Mouse (Mus musculus) megakaryocyte progenitor cell, adult 5-6 weeks (primary cell): ENCODE measurements around the gene Glrx. TPM values are rescaled to one million over a fixed set of nuclear protein-coding genes. Genes with fewer than 3 reads are reported as not detected.
A peak's percentile ranks its signal among the peaks of the same experiment; 100 is the strongest.
"Not testable (repeated sequence)": the region's sequence is repeated elsewhere in the genome, so short reads cannot be mapped to it uniquely, and the experiment has no call there.

Experiments
- ATAC-seq: replicated peaks from 2 replicates; pipeline ENCODE4 v1.8.0; 2016; ENCODE audit warnings: mild to moderate bottlenecking, moderate TSS enrichment, inconsistent platforms; ENCODE audit not compliant: poor library complexity
- total RNA-seq, 2 experiments: library from RNA; stranded (forward) in 1 of 2; stranded (reverse) in 1 of 2; fragments of 157-497, 149-512 nt in 1 of 2; fragments of 200-1000 nt in 1 of 2; gene quantifications; 2 replicates each; pipeline versions ENCODE4 v1.2.3 to v1.2.4; 2015 to 2017

Glrx gene
- total RNA-seq, 2 experiments from 2014 or later: 123 to 225 TPM

DNA sequence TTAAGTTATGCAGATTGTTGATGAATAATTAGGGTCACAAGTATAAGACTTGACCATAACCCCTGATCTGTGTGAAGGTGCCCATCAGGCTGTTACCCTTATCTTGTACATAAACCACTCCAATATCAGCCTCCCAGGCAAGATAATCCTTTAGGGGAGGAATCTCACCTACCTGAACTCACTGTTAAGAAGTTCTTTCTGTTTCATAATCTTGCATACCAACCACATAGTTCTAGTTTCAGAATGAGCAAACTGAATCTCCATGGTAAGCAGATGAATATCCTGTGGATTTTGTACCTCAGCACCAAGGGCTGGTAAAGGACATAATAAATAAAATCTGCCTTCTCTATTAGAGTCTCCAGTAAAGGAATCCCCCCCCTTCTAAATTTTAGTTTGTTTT lies 7.0 kb upstream of the Glrx start:
- ATAC-seq: peak; percentile 61

DNA sequence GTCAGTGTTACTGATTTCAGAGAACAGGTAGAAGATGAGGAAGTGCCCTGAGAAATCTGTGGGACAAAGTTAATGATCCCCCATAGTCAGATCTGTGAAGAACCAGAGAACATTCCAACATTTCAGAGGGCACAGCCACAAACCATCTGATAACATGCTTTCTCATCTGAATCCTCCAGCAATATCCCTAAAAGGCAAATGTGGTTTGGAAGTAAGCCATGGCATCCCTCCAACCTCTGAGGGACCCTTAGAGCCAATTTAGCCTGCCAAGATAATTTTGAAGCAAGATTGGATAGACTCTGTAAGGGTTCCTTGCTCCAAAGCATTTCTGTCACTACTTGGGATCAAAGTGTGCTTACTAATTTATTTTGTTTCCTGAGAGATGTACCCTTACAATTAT lies 6.2 kb upstream of the Glrx start:
- no peak for ATAC-seq

DNA sequence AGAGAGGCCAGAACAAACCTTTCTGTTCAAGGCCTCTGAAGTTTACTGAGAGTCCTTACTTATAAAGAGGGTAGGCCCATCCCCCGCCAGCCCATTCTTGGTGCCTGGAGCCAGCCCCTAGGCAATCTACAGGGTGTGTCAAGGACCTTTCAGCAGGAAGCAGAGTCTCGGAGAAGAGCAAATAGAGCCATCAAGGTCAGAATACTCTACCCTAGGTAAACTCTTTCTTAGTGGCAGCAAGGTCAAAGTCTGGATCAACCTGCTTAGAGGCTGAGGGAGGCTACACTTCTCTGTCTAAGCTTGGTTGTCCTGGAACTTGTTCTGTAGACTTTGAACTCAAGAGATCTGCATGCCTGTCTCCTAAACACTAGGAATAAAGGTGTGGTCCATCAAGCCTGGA lies 4.2 kb upstream of the Glrx start:
- no peak for ATAC-seq

DNA sequence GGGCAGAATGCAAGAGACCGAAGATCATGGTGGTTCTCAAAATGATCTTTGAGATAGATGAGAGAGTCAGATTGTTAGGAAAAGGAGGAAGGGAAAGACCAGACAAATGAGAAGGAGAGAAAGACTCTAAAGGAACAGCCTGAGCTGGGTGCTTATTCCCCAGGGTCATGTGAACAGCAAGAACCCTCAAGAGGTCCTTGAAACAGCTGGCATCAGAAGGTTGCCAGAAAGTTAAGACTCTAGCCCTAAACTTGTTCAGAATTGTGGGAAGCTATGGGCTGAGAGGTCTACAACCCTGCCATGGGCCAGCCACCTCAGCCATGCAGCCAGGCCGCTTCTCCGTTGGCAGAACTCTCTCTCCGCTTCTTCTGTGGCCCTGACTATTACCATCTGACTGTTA lies 1.2 kb upstream of the Glrx start:
- ATAC-seq: no peak

DNA sequence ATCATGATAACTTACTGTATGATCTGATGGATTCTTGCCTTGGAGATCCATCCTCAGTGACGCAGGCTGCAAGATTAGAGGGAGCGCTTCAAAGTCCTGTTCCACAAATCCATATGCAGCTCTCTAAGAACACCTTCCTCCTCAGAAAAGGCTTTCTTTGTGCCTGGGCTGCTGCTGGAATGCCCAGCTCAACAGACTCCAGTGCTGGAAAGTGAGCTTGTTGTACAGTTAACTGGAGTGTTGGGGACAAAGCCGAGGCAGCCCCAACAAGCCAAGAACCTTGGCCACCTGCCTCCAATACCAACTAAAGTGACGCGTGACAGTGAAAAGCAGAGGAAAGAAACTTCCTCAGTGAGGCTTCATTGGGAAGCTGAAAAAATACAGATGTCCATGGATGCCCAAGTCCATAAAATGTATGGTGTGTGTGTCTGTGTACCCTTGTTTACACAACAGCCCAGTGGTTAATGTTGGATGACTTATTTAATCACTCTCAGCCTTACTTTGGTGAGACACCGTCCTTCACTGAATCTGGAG lies 1.2 kb downstream of the Glrx start:
- no peak for ATAC-seq

DNA sequence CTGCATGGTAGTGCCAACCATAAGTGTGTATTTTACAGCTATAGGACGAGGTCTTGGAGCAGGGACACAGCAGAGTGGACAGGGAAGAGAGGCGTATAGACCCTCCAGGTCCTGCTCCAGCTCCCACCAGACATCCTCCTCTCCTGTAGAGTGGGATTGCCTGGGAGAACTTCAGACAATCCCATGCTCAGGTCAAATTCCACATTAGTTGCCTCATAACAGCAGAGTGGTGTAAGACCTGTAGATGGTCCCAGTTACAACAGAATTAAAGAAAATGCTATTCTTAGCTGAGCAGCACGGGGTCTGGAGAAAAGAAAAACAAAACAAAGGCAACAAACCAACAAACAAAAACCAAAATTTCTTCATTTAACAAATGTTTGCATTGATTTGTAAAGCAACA lies 2.3 kb downstream of the Glrx start:
- ATAC-seq: no peak

DNA sequence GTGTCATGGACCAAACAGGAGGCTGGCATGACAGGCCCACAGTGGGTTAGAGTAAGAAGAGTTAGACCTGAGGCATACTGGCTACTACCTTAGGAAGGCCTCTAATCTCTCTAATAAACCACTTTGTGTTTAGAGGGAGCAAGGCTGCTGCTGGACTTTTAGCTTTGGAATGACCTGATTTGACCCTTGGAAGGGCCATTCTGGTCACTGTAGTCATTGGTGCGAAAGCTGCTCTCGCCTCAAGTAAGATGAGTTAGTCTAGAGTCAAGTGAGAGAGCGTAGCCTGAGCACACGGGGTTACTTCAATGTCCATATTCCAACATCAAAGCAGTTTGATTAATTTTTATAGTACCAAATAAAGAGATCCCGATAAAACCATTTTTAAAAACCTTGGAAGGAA lies 3.7 kb downstream of the Glrx start:
- no peak for ATAC-seq

DNA sequence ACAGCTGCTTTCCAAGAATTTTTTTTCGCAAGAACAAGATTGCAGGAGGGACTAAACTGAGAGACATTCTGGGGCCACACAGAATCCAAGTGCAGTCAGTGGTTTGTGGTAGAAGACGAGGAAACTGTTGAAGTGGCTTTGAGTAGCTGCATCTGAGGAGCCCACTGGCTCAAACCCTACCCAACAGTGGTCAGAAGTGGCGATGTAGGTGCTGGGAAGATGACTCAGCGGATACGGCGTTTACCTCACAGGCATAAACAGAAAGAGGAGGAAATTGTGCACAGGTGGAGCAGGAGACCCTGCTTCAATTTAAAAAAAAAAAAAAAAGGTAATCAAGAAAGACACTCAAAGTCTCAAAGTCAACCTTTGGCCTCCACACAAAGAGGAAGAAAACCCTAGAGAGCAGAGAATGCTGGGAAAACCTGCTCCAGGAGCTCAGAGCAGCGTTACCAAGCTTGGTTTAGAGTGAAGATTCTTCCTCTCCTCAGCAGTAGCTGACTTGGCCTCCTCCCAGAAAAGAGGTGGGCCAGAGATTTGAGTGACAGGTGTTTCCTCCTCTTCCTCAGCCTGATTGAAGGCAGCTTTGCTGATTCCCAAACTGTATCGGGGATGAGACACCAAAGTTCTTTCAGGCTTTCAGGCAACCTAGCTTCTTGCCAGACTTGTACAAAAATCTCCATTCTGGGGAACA lies 4.5 kb downstream of the Glrx start:
- peak; percentile 9; the same call in 1 of the 2 replicates for ATAC-seq

DNA sequence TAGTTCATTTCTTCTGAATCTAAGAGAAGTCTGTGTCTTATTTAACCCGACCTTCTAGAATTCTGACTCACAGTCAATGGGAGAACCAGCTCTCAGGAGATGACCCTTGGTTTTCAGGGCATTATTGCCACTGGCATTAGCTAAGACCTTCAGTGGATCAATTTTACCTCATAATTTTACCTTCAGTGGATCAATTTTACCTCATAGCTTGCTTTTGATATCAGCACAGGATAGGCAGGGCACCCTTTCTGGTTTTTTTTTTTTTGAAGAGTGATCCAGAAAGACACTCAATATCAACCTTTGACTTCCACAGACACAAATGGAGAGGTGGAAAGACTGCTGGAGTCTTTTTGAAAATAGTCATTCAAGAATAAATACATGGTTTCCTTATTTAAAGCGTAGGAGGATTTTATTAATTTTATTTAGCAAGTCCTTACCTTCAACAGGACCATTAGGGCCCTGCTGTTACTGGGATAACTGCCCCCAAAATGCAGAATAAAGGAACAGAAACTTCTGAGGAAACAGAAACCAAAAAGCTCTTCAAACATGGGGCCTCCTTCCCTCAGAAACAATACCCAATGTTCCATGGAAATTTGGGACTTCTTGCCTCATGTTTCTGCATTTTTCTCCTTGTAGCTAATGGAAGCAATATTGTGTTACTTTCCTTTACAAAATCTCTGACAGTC lies 5.3 kb downstream of the Glrx start:
- no peak; the same call in 1 of the 2 replicates for ATAC-seq

DNA sequence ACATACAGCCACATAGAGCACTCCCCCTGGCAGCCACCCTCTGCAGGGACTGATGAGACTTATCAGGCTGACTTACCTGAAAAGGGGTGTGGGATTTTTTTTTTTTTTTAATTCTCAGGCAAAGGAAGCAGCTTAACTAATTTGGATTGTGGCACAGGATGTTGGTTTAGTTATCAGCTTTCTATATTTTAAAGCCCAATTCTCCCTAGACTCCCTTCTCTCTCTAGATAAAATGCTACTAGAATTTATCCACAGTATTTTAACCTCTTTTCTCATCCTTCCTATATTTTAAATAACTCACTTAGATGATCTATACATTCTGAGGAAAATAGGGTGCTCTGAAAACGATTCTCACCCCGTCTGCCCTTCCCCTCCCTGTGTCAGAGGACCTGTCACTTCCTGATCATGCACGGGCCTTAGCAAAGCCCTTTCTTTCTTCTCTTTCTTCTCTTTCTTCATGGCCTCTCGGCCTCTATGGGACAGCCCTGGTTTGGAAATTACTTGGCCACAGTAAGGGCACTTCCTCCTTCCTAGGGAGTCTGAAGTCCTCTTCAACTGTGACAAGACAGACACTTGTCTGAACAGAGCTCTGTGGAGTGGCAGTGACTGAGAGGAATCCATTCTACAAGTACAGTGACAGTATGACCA lies 6.0 kb downstream of the Glrx start:
- ATAC-seq: peak; percentile 59

DNA sequence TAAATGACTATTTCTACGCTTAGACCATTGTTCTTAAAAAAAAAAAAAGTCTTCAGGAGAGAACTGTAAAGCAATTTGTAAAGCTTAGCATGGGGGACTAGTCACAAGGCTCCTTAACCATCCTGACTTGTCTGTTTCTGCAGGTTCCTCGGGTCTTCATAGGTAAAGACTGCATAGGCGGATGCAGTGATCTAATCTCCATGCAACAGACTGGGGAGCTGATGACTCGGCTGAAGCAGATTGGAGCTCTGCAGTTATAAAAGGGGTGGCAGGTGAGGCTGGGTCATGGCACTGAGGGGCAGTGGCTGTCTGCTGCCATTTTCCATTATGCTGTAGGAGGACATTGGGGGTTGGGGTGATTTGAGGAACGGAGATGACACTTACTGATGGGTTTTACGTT lies 7.4 kb downstream of the Glrx start:
- ATAC-seq: no peak

DNA sequence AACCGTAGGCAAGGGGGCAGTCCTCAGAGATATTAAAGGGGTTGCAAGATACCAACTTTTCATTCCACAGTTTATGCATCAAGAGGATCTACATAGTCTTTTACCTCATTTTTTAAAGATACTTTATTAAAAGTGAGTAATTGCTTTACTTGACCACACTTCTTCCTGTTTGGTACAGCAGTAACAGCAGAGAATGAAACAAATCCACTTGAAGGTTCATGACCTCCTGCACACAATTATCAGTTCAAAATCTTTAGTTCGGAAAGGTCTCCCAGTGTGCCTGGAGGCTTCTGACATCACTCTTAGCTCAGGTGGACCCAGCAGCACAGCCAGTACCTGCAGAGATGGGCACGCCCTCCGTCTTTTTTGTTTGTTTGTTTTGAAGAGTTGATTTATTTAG lies 12.4 kb downstream of the Glrx start:
- ATAC-seq: no peak

DNA sequence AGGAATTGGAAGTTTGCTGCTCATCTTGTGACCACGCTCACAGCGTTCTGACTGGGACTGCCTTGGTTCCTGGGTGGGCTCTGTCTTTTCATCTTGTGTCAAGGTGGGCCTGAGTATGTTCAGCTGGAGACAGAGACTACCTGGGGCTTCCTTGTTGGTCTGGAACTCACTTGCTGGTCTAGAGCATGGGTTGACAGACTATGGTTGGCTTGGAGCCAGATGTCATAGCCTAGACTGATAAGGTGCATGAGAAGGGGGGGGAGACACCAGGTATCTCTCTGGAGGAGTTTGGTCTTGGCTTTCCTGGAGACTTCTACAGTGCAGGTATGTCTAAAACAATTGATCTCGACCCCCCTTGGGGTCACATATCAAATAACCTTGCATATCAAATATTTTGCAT lies 13.4 kb downstream of the Glrx start:
- ATAC-seq: no peak; the same call in 1 of the 2 replicates

DNA sequence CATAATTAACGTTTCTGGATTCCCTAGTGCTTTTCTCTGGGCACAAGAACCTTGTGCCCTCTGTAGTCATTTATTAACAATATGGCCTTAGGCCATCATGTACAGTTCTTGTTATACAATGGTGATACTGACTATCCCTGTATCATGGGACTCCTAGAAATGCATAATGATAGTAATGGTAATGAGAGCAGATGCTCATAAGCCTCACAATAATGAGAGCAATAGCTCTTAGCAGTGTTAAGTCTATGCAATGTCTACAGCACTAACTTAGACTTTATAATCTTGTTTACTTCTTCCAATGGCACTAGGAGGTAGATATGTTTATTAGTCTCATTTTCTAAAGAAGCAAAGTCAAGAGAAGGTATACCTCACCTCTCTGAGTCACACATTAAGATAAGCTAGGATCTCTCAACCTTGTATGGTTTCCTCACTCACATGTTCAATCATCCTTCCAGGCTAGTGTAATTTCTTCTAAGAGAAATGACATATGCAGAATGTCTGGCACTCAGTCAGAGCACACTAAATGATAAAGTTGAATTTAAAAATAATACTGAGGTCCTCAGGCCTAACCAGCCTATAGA lies 19.7 kb downstream of the Glrx start:
- ATAC-seq: no peak

DNA sequence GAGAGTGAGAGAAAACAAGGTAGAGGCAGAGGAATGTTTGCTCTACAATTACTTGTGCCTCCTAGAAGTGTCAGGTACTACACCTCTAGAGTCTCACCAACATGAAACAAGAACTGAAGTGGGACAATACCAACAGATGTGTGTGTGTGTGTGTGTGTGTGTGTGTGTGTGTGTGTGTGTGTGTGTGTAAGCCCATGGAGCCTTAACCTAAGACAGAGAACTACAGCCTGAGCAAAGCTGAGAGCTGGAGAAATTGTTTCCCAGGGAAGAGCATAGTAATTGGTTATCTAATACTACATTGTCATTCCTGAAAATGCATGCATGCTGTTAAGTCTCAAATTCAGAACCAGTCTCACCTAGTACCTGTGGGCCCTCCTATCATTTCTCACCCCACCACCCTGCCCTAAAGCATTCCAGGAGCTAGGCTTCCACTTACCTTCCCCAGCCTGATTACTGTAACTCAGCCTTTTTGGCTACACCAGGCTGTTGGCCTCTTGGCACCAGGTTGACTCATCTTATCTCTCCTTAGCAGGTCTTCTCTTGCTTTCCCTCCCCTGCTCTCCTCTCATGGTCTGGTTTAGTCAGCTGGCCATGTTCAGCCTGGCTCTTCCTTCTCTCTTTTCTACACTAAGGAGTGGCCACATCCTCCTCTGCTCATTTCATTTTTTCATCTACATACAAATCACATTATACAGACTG lies 26.0 kb downstream of the Glrx start:
- ATAC-seq: peak; percentile 100

DNA sequence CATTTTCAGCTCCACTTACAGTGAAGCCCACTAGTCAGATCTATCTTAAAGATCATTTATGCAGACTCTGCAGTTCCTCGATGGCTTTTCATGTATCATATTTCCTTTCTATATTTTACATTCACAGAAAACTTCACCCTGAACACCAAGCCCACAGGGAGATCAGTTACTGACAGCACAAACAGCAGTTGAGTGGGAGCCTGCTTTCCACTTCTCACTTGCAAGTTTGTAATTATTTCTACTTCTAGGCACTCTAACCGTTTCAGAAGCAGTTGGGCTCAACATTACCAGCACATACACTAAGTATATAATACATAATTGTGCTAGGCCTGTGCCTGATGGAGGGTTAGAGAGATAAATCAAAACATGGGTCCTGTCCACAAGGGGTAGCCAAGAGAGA lies 28.2 kb downstream of the Glrx start:
- ATAC-seq: no peak

DNA sequence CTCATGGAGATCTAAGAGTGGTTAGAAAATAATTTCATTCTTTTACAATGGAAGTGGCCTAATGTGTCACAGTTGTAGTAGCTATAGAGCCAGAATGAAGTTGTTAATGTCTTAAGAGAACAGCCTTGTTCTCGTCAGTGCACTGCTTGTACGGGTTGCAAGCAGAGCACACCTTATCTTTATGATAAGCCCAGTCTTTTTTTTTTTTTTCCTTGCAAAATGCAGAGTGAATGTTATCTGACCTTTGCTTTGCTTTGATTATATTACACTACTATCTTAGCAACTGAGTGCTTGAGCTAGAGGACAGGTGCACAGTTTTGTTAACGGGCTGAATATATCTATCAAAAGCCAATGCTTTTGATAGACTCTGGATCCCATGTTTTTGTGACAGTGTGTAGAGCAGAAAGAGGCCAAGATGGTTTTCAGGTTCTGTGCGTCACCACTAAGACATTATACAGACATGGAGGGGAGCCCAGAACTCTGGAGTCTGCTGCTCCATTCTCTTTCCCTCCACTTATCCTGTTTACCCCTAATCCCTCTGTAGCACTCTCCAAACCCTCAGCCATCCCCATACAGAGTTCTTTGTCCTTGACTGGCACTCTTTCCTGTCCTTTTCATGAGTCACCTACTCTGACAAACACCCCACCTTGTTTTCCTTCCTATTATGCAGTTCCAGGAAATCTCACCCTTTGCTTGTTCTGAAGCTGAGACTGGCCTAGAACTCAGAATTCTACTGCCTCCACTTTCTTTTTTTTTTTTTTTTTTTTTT lies 35.1 kb downstream of the Glrx start:
- ATAC-seq: no peak

DNA sequence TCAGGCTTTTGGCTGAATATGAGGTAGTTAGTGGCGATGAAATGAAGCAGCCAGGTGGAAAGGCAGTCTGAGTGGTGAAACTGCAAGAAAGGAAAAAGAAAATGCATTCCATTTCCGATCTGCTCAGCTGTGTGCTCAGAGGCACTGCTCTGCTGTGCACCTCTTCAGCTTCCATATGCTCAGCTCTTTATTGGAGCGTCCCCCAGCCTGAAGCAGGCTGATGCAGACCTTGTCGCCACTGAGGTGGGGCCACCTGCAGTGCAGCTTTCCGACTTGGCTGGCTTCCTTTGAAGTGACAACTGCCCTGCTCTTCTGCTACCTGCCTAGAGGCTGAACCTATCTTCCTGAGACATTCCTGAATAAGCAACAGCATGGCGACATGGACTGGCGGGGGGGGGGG lies 36.5 kb downstream of the Glrx start:
- not testable (repeated sequence) for ATAC-seq

DNA sequence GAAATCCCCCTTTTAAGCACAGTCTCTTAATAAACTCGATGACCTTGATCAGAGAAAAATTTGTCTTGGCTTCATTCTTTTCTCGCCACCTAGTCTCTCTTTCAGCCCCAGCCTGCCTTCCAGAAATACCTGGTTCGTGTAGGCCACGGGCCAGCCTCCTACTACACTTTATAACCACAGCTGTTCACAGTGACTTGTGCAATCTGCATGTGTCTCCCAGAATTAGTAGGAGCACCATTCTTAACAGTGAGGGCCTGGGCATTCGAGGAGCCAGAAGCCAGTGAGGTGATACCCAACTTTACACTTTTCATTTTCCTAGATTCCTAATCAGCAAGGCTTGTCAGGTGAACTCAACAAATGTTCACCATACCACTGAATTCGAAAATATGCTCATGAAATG lies 36.9 kb downstream of the Glrx start:
- ATAC-seq: no peak

DNA sequence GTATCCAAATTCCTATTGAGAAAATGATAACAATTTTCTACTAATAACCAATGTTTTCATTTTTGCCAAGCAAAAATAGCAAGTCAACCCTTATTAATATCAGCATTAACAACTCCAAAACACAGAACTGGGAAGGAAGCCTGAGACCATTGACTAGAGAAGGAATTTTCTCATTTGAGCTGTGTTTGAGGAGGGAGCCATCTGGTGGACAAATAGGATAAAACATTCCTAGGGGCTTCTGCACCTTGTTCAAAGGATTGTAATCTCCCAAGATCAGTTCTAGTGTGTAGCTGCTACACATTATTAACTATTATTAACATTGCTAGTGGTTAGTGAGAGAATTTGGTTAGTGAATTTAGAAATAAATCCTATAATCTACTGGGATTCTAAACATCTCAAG lies 38.2 kb downstream of the Glrx start:
- peak; percentile 92 for ATAC-seq
